Mouse (Mus musculus) splenic B cell, adult 2 months (primary cell): ENCODE measurements around the gene Gna12.

Experiments
- DNase-seq: peaks from one replicate; pipeline ENCODE4 v3.0.0-alpha.2; 2011; ENCODE audit warnings: low read depth, low spot score
- H3K27me3 ChIP-seq: 2 replicates; pipeline ENCODE4 v1.6.1; 2012; ENCODE audit warnings: mild to moderate bottlenecking, low read length, moderate library complexity, mixed read lengths; ENCODE audit not compliant: control insufficient read depth, poor library complexity, insufficient read depth, severe bottlenecking
- H3K36me3 ChIP-seq: 2 replicates; pipeline ENCODE4 v1.6.1; 2012; ENCODE audit warnings: mild to moderate bottlenecking, low read length, moderate library complexity, mixed read lengths; ENCODE audit not compliant: control insufficient read depth, poor library complexity, insufficient read depth, severe bottlenecking

The Gna12 gene

DNA sequence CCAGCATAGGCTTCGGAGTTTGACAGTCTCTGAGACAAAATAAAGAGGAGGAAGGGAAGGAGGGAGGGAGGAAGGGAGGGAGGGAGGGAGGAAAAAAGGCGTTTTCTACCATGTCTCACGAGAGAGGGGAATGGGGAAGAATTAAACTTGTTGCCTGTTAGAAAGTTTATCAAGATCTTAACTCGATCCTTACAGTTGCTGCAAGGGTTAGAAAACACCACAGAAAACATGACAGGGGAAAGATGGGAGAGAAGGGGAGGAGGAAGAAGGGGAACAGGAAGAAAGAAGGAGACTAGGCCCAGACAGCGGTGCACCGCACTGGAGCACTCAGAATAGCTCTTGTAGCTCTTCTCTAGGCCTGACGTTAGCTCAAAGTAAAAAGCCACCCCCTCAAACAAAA, 58.1 kb downstream of the Gna12 start:
- DNase-seq: no peak
- Histone ChIP-seq H3K27me3 (no peaks in the 10 kb centered on the region), H3K36me3 (no peaks in the 10 kb centered on the region)

DNA sequence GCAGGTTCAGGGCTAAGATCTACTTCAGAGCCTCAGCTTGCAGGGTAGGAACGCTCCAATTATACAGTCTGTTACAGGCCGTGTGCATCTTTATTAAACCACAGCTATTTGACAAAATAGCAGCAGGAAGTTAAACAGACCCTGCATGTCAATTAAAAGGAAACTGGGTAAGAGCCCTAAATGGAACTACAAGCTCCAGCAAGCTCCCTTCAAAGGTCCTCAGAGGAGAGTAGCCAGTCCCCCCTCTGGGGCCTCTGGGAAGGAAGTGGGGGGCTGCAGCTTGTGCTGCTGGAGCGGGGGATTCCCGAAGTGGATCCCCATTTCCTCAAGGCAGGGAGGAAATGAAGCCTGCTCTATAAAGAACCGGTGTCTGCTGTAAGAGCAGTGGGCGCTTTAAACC, 58.6 kb downstream of the Gna12 start:
- H3K27me3 ChIP-seq: no peaks in the 10 kb centered on the region
- peak; percentile 34 for DNase-seq
- H3K36me3 ChIP-seq: no peaks in the 10 kb centered on the region

DNA sequence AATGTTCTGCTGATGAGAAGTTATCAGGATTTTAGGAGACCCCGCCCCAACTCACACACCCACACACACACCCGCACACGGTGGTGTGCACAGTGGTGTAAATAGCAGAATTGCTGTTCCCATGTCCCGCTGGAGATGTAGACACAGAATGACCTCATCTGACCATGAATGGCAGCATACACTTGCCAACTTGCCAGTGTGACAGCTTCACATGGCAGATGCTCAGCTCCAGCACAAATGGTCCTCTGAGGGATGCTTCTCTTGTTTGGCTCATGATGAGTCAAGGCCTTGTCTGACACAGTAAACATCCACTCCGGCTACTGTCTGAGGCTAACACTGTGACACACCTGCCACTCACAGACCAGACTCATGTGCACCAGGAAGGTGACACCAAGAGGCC, 61.9 kb downstream of the Gna12 start:
- H3K27me3 ChIP-seq: no peaks in the 10 kb centered on the region
- DNase-seq: no peak
- H3K36me3 ChIP-seq: no peaks in the 10 kb centered on the region

DNA sequence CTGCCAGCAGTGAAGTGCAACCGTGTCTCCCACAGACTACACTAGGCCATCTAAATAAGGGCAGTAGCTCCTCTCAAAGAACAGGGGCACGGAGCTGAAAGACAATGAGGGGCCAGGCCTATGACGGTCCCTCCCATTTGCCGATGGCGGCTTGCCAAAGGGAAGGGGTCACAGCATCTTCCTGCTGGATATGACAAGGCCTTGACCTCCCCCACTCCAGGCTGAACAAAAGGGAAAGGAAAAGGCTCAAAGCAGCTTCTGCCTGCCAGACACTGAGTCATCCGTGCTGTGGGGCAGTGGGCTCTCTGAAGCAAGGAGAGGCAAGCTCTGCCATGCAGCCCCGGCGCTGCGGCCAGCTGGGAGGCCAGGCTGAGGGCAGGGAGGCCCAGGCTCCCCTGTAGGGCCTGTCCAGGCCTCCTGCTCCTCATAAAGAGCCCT, 62.5 kb downstream of the Gna12 start:
- H3K36me3 ChIP-seq: no peaks in the 10 kb centered on the region
- DNase-seq: no peak
- H3K27me3 ChIP-seq: no peaks in the 10 kb centered on the region

DNA sequence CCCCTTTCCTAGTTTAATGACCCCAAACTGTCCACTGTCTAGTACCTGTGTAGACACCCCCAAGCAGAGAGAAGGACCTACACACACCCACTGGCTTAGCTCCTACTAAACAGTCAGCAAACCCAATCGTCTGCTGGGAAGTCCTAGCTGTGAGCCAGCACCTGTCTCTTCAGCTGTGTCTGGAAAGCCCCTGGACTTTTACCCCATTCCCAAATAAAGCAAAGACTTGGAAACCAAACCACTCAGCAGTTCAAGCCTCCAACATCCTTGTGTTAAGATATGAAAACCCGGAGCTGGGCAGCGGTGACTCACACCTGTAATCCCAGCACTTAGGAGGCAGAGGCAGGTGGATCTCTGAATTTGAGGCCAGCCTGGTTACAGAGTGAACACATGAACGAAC, 63.7 kb downstream of the Gna12 start:
- H3K36me3 ChIP-seq: no peaks in the 10 kb centered on the region
- no peaks in the 10 kb centered on the region for H3K27me3 ChIP-seq
- no peak for DNase-seq

DNA sequence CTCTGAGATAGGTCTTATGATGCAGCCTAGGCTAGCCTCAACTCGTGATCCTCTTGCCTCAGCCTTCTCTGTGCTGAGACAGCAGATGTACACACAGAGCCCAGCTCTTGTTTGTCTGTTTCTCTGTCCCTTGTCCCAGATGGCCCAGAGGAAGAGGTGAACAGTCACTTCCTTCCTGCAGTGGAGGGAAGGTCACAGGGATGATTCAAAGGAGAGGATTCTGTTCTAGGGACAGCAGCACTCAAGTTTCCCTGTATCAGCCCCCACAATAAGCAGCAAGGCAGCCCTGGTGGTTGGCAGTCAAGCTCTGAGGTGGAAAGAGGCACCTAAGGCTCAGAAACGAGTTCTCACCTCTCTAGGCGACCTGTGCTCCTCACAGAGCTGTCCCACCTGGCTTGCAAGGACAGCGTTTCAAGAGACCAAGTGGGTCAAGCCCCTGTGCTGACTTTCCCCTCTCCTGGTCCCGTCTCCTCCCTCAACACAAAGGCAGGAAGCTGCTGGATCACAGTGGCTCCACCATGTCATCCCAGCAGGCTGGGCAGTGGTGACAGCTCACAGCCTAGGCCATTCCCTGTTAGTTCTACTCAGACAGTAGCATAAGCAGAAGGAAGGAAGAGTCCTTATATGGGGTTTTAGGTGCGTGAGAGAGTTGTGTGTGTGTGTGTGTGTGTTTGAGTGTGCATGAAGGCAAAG, 65.2 kb downstream of the Gna12 start:
- peak; percentile 27 for DNase-seq
- H3K27me3 ChIP-seq: no peaks in the 10 kb centered on the region

DNA sequence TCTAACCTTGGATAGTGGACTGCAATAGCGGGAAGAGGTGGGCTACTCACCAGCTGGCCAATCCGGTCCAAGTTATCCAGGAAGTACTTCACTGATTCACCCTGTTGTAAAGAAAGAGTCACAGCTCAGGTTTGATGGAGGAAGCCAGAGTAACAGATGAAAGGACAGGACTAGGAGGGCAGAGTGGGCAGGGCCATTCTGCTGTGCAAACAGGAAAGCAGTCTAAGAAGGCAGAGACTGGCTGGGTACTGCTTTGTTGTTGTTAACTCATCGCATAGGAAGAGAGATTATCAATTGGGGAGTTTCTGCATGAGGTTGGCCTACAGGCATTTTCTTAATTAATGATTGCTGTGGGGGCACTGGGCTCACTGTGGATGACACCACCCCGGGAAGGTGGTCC, 67.7 kb downstream of the Gna12 start:
- no peak for DNase-seq
- Histone ChIP-seq H3K36me3 (0 out of 2 replicates have a peak, but pooled peaks cover 1% of the 10 kb centered on the region), H3K27me3 (no peaks in the 10 kb centered on the region)

More for the DNA sequence above, 65.2 kb downstream of the Gna12 start:
- H3K36me3 ChIP-seq: 0 out of 2 replicates have a peak, but pooled peaks cover 1% of the 10 kb centered on the region

DNA sequence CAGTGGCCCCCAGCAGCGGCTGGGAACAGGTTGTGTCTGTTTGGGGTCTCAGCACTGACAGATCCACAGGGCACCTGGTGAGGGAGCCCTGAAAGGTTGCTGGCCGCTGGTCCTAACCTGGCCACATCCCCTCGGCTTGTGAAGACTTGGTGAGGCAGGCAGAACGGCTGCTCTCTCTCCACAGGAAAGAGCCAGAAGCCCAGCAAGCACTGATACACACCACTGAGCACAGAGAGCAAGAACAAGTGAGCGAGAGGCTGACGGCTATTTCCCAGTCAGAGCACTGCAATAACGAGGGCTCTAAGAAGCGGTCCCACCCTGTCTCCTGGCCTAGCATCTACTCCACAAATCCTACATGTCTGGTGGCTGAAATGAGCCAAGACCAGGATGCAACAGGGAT, 71.4 kb downstream of the Gna12 start:
- Histone ChIP-seq H3K27me3 (no peaks in the 10 kb centered on the region), H3K36me3 (0 out of 2 replicates have a peak, but pooled peaks cover 1% of the 10 kb centered on the region)
- no peak for DNase-seq

DNA sequence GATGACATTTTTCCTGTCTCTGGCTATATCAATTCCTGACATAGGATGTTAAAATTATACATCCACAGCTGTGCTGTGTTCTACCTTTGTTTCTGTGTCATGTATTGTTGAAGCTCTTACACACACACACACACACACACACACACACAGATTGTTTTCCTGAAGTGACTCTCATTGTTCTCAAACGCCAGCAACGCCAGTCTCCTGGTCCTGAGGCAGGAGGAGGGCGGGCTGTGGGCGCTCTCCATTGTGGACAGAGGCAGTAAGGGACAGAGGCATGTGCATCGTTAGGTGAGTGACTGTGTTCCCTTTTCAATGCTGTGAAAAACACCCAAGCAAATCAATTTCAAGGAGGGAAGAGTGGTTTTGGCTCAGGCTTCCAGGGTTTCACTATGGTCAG, 77.0 kb downstream of the Gna12 start:
- H3K36me3 ChIP-seq: no peaks in the 10 kb centered on the region
- no peak for DNase-seq
- no peaks in the 10 kb centered on the region for H3K27me3 ChIP-seq

DNA sequence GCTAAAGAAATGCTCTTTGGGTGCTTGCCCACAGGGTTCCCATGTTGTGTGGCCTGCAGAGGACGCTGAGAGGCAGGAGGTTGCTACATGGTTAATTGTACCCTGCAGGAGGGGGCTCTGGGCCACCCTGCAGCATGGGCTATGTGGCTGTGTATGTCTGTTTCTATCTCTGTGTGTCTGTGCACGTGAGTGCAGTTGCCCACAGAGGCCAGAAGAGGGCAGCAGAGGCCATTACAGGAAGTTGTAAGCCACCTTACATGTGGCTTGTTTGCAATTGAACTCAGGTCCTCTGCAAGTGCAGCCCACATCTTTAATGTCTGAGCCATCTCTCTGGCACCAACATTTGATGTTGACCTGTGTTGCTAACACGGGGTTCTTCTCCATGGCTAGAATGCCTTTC, 77.6 kb downstream of the Gna12 start:
- no peaks in the 10 kb centered on the region for H3K27me3 ChIP-seq
- peak; percentile 44 for DNase-seq
- no peaks in the 10 kb centered on the region for H3K36me3 ChIP-seq

DNA sequence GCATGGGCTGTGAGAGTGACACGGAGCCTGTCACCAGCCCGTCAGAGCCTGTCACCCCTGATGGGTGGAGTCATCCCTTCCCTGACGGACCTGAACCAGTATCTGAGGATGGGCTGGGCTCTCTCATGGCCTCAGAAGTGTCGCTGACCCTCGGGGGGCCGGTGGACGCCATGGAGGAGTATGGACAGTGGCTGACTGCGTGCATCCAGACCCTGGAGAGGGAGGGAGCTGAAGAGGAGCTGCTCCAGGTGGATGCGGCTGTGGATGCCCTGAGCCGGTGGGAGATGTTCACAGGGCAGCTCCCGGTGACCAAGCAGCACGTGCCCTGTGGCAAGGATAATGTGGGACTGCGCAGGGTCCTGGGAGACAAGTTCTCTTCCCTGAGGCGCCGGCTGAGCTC, 78.2 kb downstream of the Gna12 start:
- no peak for DNase-seq
- Histone ChIP-seq H3K27me3 (no peaks in the 10 kb centered on the region), H3K36me3 (no peaks in the 10 kb centered on the region)

DNA sequence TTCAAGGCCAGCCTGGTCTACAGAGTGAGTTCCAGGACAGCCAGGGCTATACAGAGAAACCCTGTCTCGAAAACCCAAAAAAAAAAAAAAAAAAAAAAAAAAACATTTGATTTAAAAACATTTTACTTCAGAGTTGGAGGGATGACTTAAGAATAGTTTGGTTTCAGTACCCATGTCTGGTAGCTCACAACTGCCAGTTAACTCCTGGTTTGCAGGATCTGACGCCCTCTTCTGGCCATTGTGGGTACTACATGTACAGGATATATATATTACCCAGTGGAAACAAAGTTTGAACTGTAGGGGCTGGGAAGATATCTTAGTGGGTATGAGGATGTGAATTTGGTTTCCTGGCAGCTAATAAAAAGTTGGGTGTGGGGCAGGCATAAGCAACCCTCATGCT, 79.3 kb downstream of the Gna12 start:
- H3K27me3 ChIP-seq: no peaks in the 10 kb centered on the region
- H3K36me3 ChIP-seq: no peaks in the 10 kb centered on the region
- DNase-seq: peak; percentile 76

DNA sequence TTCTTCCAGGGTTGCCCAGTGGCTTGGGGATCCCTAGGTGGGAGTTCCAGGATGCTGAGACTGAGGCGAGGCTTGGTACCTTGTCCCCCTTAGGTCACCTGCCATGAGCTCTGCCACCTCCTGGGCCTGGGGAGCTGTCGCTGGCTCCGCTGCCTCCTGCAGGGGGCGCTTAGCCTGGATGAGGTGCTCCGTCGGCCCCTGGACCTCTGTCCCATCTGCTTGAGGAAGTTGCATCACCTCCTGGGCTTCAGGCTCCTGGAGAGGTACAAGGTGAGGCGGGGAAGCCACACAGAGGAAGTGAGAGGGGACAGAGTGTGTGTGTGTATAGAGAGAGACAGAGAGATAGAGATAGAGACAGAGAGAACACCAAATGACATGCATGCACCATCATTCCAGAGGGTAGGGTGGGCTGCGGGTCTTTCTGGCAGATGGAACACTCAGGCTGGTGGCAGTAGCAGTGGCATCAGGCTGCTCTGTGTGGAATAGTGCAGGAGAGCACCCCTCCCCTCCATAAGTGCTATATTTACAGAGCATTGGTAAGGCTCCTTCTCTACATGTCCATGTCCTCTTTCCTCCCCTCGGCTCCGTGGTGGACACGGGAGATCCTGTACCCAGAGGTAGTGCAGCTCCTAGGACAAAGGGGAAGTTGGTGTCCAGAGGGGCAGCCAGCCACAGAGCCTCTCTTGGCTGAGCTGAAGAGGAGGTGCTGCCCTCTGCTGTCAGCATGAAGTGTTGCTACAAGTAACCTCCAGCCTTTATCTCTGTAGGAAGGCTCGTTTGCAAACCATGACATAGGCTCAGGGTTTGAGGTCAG, 81.0 kb downstream of the Gna12 start:
- Histone ChIP-seq H3K27me3 (no peaks in the 10 kb centered on the region), H3K36me3 (no peaks in the 10 kb centered on the region)
- peak; percentile 86 for DNase-seq

DNA sequence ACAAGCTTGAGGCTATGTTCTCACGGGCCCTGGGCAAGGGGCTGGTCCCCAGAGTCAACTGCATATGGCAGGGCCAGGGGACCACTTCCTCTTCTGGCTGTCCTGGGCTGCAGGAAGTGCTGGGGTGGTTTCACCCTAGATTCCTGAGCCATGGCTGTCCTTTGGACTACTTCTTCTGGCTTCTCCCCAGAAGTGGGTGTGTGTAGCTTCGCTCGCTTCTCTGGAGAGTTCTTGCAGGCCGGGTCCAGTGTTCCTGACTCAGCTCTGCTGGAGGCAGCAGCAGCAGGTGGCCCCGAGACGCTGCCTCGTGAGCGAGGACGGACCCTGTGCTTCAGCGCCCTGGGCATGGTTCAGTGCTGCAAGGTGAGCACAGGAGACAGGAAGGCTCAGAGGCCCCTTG, 81.8 kb downstream of the Gna12 start:
- H3K36me3 ChIP-seq: no peaks in the 10 kb centered on the region
- no peaks in the 10 kb centered on the region for H3K27me3 ChIP-seq
- peak; percentile 54 for DNase-seq

DNA sequence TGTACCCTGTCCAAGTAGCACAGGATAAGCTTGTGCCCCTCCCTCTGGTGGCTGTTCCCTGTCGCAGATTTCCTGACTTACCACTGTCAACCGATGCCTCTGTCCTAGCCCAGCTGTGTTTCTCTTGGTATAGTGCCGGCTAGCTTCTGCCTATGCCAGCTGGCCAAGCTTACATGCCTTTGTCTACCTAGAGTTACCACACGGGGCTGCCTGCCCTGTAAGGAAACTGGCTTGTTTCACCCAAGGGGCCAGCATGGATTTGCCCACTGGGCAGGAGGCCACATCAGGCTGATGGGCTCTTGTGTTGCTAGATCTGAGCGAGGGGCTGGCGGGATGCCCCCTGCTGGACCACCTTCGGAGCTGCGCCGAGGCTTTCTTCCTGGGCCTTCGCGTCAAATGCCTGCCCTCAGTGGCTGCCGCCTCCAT, 86.5 kb downstream of the Gna12 start:
- Histone ChIP-seq H3K27me3 (no peaks in the 10 kb centered on the region), H3K36me3 (no peaks in the 10 kb centered on the region)
- no peak for DNase-seq
